Mouse (Mus musculus) myocyte (in vitro differentiated cells): ENCODE data around the gene Slc23a2.

Source experiments
- CEBPB ChIP-seq: IDR thresholded peaks from 2 replicates; pipeline ENCODE4 v1.6.1; 2011; ENCODE audit warnings: mild to moderate bottlenecking, moderate library complexity; ENCODE audit not compliant: poor library complexity, insufficient read depth, severe bottlenecking
- E2F4 ChIP-seq: IDR thresholded peaks from one replicate; pipeline ENCODE4 v1.6.1; 2011; ENCODE audit warnings: mild to moderate bottlenecking, control low read depth, moderate library complexity; ENCODE audit not compliant: insufficient read depth
- MAX ChIP-seq: IDR thresholded peaks from one replicate; pipeline ENCODE4 v1.6.1; 2011; ENCODE audit warnings: low read depth, mild to moderate bottlenecking, control low read depth
- MYOD1 ChIP-seq, 3 experiments: IDR thresholded peaks; one replicate each; pipeline ENCODE4 v1.6.1; 2011; ENCODE audit warnings: control low read depth in 2 of 3, low read depth in 2 of 3, mild to moderate bottlenecking in 2 of 3, moderate library complexity in 1 of 3; ENCODE audit not compliant: insufficient read length in 2 of 3, control insufficient read depth in 1 of 3
- MYOG ChIP-seq, 3 experiments: IDR thresholded peaks; one replicate each; pipeline ENCODE4 v1.6.1; 2011; ENCODE audit warnings: control low read depth in 2 of 3, low read depth in 2 of 3, mild to moderate bottlenecking in 2 of 3; ENCODE audit not compliant: insufficient read length in 2 of 3, control insufficient read depth in 1 of 3, insufficient read depth in 1 of 3
- POLR2A ChIP-seq: IDR thresholded peaks from one replicate; pipeline ENCODE4 v1.6.1; 2011; ENCODE audit warnings: low read depth, mild to moderate bottlenecking, control low read depth, moderate library complexity; ENCODE audit not compliant: insufficient read length
- POLR2AphosphoS2 ChIP-seq: IDR thresholded peaks from one replicate; pipeline ENCODE4 v1.6.1; 2011; ENCODE audit warnings: low read depth, control low read depth; ENCODE audit not compliant: insufficient read length
- REST ChIP-seq: IDR thresholded peaks from one replicate; pipeline ENCODE4 v1.6.1; 2011; ENCODE audit warnings: mild to moderate bottlenecking, control low read depth, moderate library complexity; ENCODE audit not compliant: insufficient read depth, insufficient read length
- SRF ChIP-seq: IDR thresholded peaks from one replicate; pipeline ENCODE4 v1.6.1; 2011; ENCODE audit warnings: low read depth; ENCODE audit not compliant: control insufficient read depth, insufficient read length
- TCF12 ChIP-seq: IDR thresholded peaks from one replicate; pipeline ENCODE4 v1.6.1; 2011; ENCODE audit warnings: mild to moderate bottlenecking, control low read depth; ENCODE audit not compliant: poor library complexity, insufficient read depth, severe bottlenecking
- TCF3 ChIP-seq: IDR thresholded peaks from one replicate; pipeline ENCODE4 v1.6.1; 2011; ENCODE audit warnings: low read depth, control low read depth; ENCODE audit not compliant: insufficient read length
- USF1 ChIP-seq: IDR thresholded peaks from one replicate; pipeline ENCODE4 v1.6.1; 2011; ENCODE audit warnings: low read depth, mild to moderate bottlenecking, control low read depth, moderate library complexity

DNA sequence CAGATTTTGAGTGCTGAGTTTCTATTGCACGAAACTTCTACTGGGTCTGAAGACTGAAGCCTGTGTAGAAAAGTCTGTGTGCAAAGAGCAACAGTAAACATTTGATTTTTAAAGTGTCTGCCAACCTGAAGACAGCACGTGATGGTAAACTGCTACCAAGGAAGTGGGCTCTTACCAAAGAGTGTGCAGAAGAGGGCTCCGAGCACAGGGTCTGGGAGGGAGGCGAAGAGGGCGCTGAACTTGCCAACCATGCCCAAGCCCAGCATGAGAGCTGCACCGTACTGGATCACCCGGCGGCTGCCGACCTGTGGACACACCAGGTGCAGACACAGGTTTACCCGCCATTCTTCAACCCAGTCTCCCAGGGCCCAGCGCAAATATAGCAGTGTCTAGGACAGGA, 83.0 kb downstream of the Slc23a2 start:
- TF ChIP-seq SRF, result no peak
- TF ChIP-seq POLR2A, result no peak
- TF ChIP-seq MYOG (IDR thresholded peaks at IDR 0.05; ENCODE audit: control insufficient read depth in 1 of 3, insufficient read depth in 1 of 3, insufficient read length in 2 of 3, low read depth in 2 of 3), result no peak
- no peak for TF ChIP-seq MAX
- no peak for TF ChIP-seq E2F4
- no peak for TF ChIP-seq TCF12
- no peak for TF ChIP-seq POLR2AphosphoS2
- TF ChIP-seq MYOD1 (IDR thresholded peaks at IDR 0.05; ENCODE audit: control insufficient read depth in 1 of 3, insufficient read length in 2 of 3, low read depth in 2 of 3), result no peak
- TF ChIP-seq REST, result no peak
- TF ChIP-seq USF1, result no peak
- no peak for TF ChIP-seq TCF3
- TF ChIP-seq CEBPB, result no peak
